Mouse (Mus musculus) neural tube, embryonic 15.5 days (tissue): ENCODE results near the gene Klhdc8a. TPM values are rescaled to one million over a fixed set of nuclear protein-coding genes. Genes with fewer than 3 reads are reported as not detected.

Experiments
- ATAC-seq: fragments of 200-750 bp; cut with Nextera tagmentation; 2 replicates; pipeline ENCODE4 v1.8.0; 2017; ENCODE audit warnings: mild to moderate bottlenecking, moderate TSS enrichment, moderate library complexity; ENCODE audit not compliant: low FRiP score
- H3K27ac ChIP-seq: fragments of 300-500 bp; sonication (generic); replicated peaks from 2 replicates; pipeline ENCODE4 v1.5.1; 2015; ENCODE audit warnings: mild to moderate bottlenecking, inconsistent platforms
- H3K27me3 ChIP-seq: fragments of 300-500 bp; sonication (generic); replicated peaks from 2 replicates; pipeline ENCODE4 v1.6.1; 2015; ENCODE audit warnings: inconsistent platforms
- H3K36me3 ChIP-seq: fragments of 300-500 bp; sonication (generic); 2 replicates; pipeline ENCODE4 v1.6.1; 2015; ENCODE audit warnings: inconsistent platforms
- H3K4me1 ChIP-seq: fragments of 300-500 bp; sonication (generic); 2 replicates; pipeline ENCODE4 v1.6.1; 2015; ENCODE audit warnings: inconsistent platforms
- H3K4me2 ChIP-seq: fragments of 300-500 bp; sonication (generic); 2 replicates; pipeline ENCODE4 v1.6.1; 2015; ENCODE audit warnings: inconsistent platforms, mild to moderate bottlenecking, moderate library complexity
- H3K4me3 ChIP-seq: fragments of 300-500 bp; sonication (generic); replicated peaks from 2 replicates; pipeline ENCODE4 v1.5.1; 2015; ENCODE audit warnings: mild to moderate bottlenecking, inconsistent platforms
- H3K9ac ChIP-seq: fragments of 300-500 bp; sonication (generic); replicated peaks from 2 replicates; pipeline ENCODE4 v1.6.1; 2015; ENCODE audit warnings: mild to moderate bottlenecking, inconsistent platforms
- H3K9me3 ChIP-seq: fragments of 300-500 bp; sonication (generic); replicated peaks from 2 replicates; pipeline ENCODE4 v1.6.1; 2016; ENCODE audit warnings: inconsistent platforms
- WGBS: fragments of 180-500 bp; shearing (Covaris S2); methylation state at CpG from one replicate; pipeline ENCODE4 v1.1.7; 2015; ENCODE audit warnings: mixed read lengths; 5-methylcytosine and 5-hydroxymethylcytosine counted together
- polyA plus RNA-seq: library from polyadenylated mRNA; unstranded; fragments of >200 nt; fragmentation: Nextera tagmentation; extraction: Ambion mirVana; gene quantifications from 2 replicates; pipeline ENCODE4 v1.2.1, GENCODE M21; 2015

Gene Klhdc8a
- polyA plus RNA-seq, 1 experiment from 2014 or later, result 7.5 TPM

GRCm38 (mm10) chr1:132292318-132293129 lies 5.9 kb upstream of the Klhdc8a start:
- Histone ChIP-seq H3K27me3 (no peaks in the 10 kb centered on the region), H3K9me3 (no peaks in the 10 kb centered on the region), H3K4me2 (no peak overlapping the region), H3K36me3 (no peaks in the 10 kb centered on the region), H3K27ac (0 out of 2 replicates have a peak overlapping the region, but pooled peaks have one; percentile 24), H3K9ac (no peak overlapping the region), H3K4me1 (peaks cover 45% of the 10 kb centered on the region), H3K4me3 (no peak overlapping the region)
- 31% methylated on average over 21 of the region's 21 CpGs for WGBS
- ATAC-seq, result no peak

GRCm38 (mm10) chr1:132295506-132295905 lies 2.9 kb upstream of the Klhdc8a start:
- ATAC-seq, result no peak
- H3K27ac ChIP-seq, result no peak overlapping the region
- peaks cover 57% of the 10 kb centered on the region for H3K4me1 ChIP-seq
- H3K27me3 ChIP-seq, result peaks cover 4% of the 10 kb centered on the region
- no peaks in the 10 kb centered on the region for H3K9me3 ChIP-seq
- no peak overlapping the region for H3K9ac ChIP-seq
- H3K4me2 ChIP-seq, result no peak overlapping the region
- H3K4me3 ChIP-seq, result no peak overlapping the region
- no peaks in the 10 kb centered on the region for H3K36me3 ChIP-seq
- 70% methylated on average over 7 of the region's 7 CpGs for WGBS

GRCm38 (mm10) chr1:132296051-132296450 lies 2.4 kb upstream of the Klhdc8a start:
- WGBS, result 70% methylated on average over 3 of the region's 3 CpGs

GRCm38 (mm10) chr1:132298801-132299464 lies 507 bp downstream of the Klhdc8a start:
- H3K4me1 ChIP-seq, result peaks cover 47% of the 10 kb centered on the region
- H3K9me3 ChIP-seq, result no peaks in the 10 kb centered on the region
- 1% methylated on average over 64 of the region's 71 CpGs for WGBS
- peak overlapping the region; percentile 80 for H3K9ac ChIP-seq
- peaks cover 8% of the 10 kb centered on the region for H3K27me3 ChIP-seq
- peak overlapping the region; percentile 98 for H3K4me2 ChIP-seq
- peak overlapping the region; percentile 62 for H3K4me3 ChIP-seq
- peak; percentile 75 for ATAC-seq
- peak overlapping the region; percentile 84 for H3K27ac ChIP-seq
- no peaks in the 10 kb centered on the region for H3K36me3 ChIP-seq

More at GRCm38 (mm10) chr1:132296051-132296450, 2.4 kb upstream of the Klhdc8a start:
- H3K27ac ChIP-seq, result no peak overlapping the region
- peaks cover 60% of the 10 kb centered on the region for H3K4me1 ChIP-seq
- no peak overlapping the region for H3K9ac ChIP-seq
- no peak overlapping the region for H3K4me2 ChIP-seq
- H3K27me3 ChIP-seq, result peaks cover 4% of the 10 kb centered on the region
- H3K4me3 ChIP-seq, result no peak overlapping the region
- H3K9me3 ChIP-seq, result no peaks in the 10 kb centered on the region
- no peaks in the 10 kb centered on the region for H3K36me3 ChIP-seq
- no peak for ATAC-seq

- H3K4me1 ChIP-seq, result peaks cover 47% of the 10 kb centered on the region
- H3K27ac ChIP-seq, result no peak overlapping the region
- H3K9ac ChIP-seq, result peak overlapping the region; percentile 80; the same call in 1 of the 2 replicates
Measured at GRCm38 (mm10) chr1:132299744-132300143, 1.3 kb downstream of the Klhdc8a start.

GRCm38 (mm10) chr1:132301242-132301641 lies 2.8 kb downstream of the Klhdc8a start:
- Histone ChIP-seq H3K27ac (no peak overlapping the region), H3K36me3 (no peaks in the 10 kb centered on the region), H3K9me3 (no peaks in the 10 kb centered on the region), H3K9ac (no peak overlapping the region), H3K4me2 (peak overlapping the region; percentile 98), H3K27me3 (peaks cover 8% of the 10 kb centered on the region), H3K4me3 (no peak overlapping the region), H3K4me1 (peaks cover 39% of the 10 kb centered on the region)
- ATAC-seq, result no peak
- 52% methylated on average over 5 of the region's 5 CpGs for WGBS

More at GRCm38 (mm10) chr1:132299744-132300143, 1.3 kb downstream of the Klhdc8a start:
- H3K36me3 ChIP-seq, result no peaks in the 10 kb centered on the region
- peak overlapping the region; percentile 98 for H3K4me2 ChIP-seq
- no peak for ATAC-seq
- peak overlapping the region; percentile 62 for H3K4me3 ChIP-seq
- 85% methylated on average over 5 of the region's 5 CpGs for WGBS
- no peaks in the 10 kb centered on the region for H3K9me3 ChIP-seq
- peaks cover 8% of the 10 kb centered on the region for H3K27me3 ChIP-seq

- H3K4me3 ChIP-seq, result no peak overlapping the region
- 85% methylated on average over 9 of the region's 9 CpGs for WGBS
- H3K9ac ChIP-seq, result no peak overlapping the region
- H3K9me3 ChIP-seq, result no peaks in the 10 kb centered on the region
- H3K4me1 ChIP-seq, result peaks cover 38% of the 10 kb centered on the region
- H3K4me2 ChIP-seq, result no peak overlapping the region
- H3K36me3 ChIP-seq, result no peaks in the 10 kb centered on the region
- peaks cover 8% of the 10 kb centered on the region for H3K27me3 ChIP-seq
- H3K27ac ChIP-seq, result no peak overlapping the region
- ATAC-seq, result no peak
Measured at GRCm38 (mm10) chr1:132302341-132302866, 4.0 kb downstream of the Klhdc8a start.

- Histone ChIP-seq H3K4me3 (no peak overlapping the region), H3K36me3 (no peaks in the 10 kb centered on the region), H3K9me3 (no peaks in the 10 kb centered on the region), H3K9ac (no peak overlapping the region), H3K27me3 (peaks cover 7% of the 10 kb centered on the region), H3K4me1 (peaks cover 18% of the 10 kb centered on the region), H3K4me2 (no peak overlapping the region), H3K27ac (no peak overlapping the region)
- WGBS, result 43% methylated on average over 9 of the region's 9 CpGs
- ATAC-seq, result no peak
Measured at GRCm38 (mm10) chr1:132304618-132305214, 6.3 kb downstream of the Klhdc8a start.

- WGBS, result 50% methylated on average over 4 of the region's 4 CpGs
- peaks cover 7% of the 10 kb centered on the region; the same call in 1 of the 2 replicates for H3K4me1 ChIP-seq
- no peak overlapping the region for H3K27ac ChIP-seq
- H3K9ac ChIP-seq, result no peak overlapping the region
- no peak overlapping the region for H3K4me3 ChIP-seq
- H3K4me2 ChIP-seq, result no peak overlapping the region
- no peak for ATAC-seq
- peaks cover 7% of the 10 kb centered on the region; the same call in 1 of the 2 replicates for H3K27me3 ChIP-seq
- H3K9me3 ChIP-seq, result no peaks in the 10 kb centered on the region
- no peaks in the 10 kb centered on the region for H3K36me3 ChIP-seq
Measured at GRCm38 (mm10) chr1:132306160-132306559, 7.7 kb downstream of the Klhdc8a start.

- 24% methylated on average over 4 of the region's 4 CpGs for WGBS
- ATAC-seq, result 0 out of 2 replicates have a peak, but pooled peaks have one; percentile 14
- no peaks in the 10 kb centered on the region for H3K36me3 ChIP-seq
- no peaks in the 10 kb centered on the region for H3K9me3 ChIP-seq
- H3K27me3 ChIP-seq, result peaks cover 6% of the 10 kb centered on the region; the same call in 1 of the 2 replicates
- H3K27ac ChIP-seq, result no peak overlapping the region
- no peak overlapping the region for H3K4me2 ChIP-seq
- H3K9ac ChIP-seq, result no peak overlapping the region
- no peak overlapping the region for H3K4me3 ChIP-seq
- peaks cover 3% of the 10 kb centered on the region; the same call in 1 of the 2 replicates for H3K4me1 ChIP-seq
Measured at GRCm38 (mm10) chr1:132306808-132307207, 8.4 kb downstream of the Klhdc8a start.

GRCm38 (mm10) chr1:132307962-132308361 lies 9.5 kb downstream of the Klhdc8a start:
- Histone ChIP-seq H3K27ac (no peak overlapping the region), H3K36me3 (no peaks in the 10 kb centered on the region), H3K9me3 (no peaks in the 10 kb centered on the region), H3K4me2 (no peak overlapping the region), H3K9ac (no peak overlapping the region), H3K4me1 (peaks cover 1% of the 10 kb centered on the region; the same call in 1 of the 2 replicates), H3K4me3 (no peak overlapping the region), H3K27me3 (peaks cover 3% of the 10 kb centered on the region; the same call in 1 of the 2 replicates)
- 87% methylated on average over 6 of the region's 6 CpGs for WGBS
- ATAC-seq, result no peak
